Mouse (Mus musculus) c-Kit-negative CD71-positive TER-119-positive erythroid progenitor cells, embryonic 14.5 days (primary cell): ENCODE measurements at regions not wholly inside any gene's neighbourhood (a gene's known extent, or its start where the extent isn't known, plus 50 kb on each side); places are given as distances from the start of the nearest gene placed in this dataset.
"Not testable (repeated sequence)": the region's sequence is repeated elsewhere in the genome, so short reads cannot be mapped to it uniquely, and the experiment has no call there.

Experiments
- DNase-seq: peaks from one replicate; pipeline ENCODE4 v3.0.0-alpha.2; 2013; ENCODE audit warnings: low read depth, low spot score

DNA sequence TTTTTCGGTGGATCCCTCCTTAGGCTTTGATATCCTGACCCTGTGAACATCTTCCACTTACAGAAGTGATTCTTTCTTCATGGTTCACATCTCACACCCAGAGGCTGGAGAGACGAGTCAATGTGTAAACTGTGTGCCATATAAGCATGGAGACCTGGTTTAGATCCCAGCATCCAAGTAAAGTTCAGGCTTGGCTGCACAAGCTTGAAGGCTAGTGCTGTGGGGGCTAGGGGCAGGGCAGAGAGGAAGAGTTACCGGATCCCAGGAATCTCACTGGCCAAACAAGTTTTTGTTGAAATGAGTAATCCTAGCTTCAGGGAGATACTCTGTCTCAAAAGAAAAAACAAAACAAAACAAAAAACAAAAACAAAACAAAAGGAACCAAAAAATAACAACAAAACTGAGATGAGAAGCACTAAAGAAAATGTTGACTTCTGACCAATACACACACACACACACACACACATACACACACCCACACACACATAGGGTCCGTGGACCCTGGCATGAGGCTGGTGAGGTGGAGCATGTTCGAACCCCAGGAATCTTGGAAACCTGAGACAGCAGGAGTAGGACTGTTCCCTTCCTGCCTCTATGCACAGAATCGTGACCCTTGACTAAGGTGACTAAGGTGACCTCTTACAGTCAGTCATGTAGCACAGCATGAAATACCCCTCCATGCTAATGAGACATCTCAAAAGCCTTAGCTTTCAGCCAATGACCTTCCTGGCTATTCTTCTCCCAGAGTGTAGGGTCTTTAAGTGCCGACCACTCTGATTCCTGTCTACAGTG lies 55.2 kb downstream of the Gm12728 start:
- DNase-seq = no peak

GRCm38 (mm10) chr4:105845998-105846989 lies 56.6 kb downstream of the Gm12728 start:
- DNase-seq = not testable (repeated sequence)

DNA sequence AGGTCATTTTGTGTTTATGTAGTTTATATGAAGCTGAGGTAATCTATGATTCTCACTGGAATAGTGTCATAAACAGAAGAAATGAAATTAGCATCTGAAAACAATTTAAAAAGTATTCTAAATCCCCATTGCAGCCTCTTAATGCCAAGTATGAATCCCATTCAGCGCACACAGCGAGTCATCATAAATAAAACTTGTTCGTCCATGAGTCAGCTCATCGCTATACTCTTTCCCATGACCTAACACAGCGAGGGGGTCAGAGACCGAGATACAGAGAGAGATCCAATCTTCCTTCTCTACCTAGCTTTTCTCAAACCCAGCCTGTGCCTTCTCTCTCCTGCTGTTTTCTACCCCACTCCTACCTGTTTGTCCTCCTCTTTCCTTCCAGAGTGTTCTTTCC lies 63.4 kb downstream of the Gm12728 start:
- DNase-seq = no peak

GRCm38 (mm10) chr4:105859052-105859864 lies 69.6 kb downstream of the Gm12728 start:
- DNase-seq = no peak

- DNase-seq = no peak
Measured at GRCm38 (mm10) chr4:105860930-105861653, 71.4 kb downstream of the Gm12728 start.

- DNase-seq = no peak
Measured at GRCm38 (mm10) chr4:105861654-105862037, 72.0 kb downstream of the Gm12728 start.

- no peak for DNase-seq
Measured at GRCm38 (mm10) chr4:105870512-105870911, 80.8 kb downstream of the Gm12728 start.

GRCm38 (mm10) chr4:105877246-105877645 lies 87.6 kb downstream of the Gm12728 start:
- DNase-seq = no peak

DNA sequence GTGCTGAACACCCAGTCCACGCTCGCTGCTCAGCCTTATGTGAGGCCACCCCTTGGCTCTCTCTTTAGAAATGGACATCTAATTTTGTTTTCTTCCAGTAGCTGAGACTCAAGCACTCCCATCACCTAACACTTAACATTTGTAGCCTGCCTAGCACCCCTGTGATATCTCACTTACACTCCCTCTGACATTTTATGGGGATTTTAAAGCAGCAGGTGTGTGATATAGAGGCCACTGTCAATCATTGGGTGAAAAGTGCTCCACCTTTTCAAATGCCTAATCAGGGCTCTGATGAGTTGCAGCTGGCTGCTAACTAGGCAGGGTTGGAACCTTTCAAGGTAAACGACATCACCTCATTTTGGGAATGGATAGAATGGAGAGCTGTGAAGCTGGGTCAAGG lies 90.2 kb downstream of the Gm12728 start:
- no peak for DNase-seq

GRCm38 (mm10) chr4:105884791-105885190 lies 95.1 kb downstream of the Gm12728 start:
- DNase-seq = no peak

DNA sequence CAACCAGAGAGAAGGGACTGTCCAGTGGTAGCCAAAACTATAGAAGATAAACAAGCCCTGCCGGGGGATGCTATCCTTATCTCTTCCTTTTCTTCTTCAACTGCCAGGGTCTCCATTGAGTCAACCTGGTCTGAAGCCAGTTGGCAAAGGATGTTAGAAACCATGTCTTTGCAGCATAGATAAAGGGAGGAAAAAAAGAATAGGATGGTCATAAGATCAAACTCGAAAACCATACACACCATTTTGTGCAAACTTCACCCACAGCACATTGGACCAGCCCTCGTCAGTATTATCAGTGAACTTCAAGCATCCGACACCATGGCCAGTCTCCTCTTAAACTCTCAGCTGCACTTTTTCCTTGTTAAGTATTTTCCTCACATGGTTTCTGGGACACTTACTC lies 101.8 kb downstream of the Gm12728 start:
- DNase-seq = no peak

DNA sequence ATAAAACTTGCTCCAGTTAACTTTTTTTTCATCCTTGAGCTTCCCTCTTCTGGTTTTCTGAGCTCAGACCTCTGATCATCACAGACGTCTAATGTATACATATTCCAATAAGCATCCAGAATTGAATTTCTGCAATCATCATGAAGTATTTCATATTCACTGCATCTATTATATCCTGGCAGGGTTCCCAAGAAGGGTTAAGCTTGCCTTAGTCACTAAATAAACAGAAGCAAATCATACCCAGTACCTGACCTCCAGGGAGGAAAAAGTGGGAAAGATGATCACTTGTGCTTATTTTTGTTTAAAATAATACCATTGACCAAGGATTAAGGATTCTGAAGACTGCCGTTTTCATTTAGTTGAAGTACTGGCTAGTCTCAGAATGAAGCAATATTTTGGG lies 102.4 kb downstream of the Gm12728 start:
- no peak for DNase-seq

DNA sequence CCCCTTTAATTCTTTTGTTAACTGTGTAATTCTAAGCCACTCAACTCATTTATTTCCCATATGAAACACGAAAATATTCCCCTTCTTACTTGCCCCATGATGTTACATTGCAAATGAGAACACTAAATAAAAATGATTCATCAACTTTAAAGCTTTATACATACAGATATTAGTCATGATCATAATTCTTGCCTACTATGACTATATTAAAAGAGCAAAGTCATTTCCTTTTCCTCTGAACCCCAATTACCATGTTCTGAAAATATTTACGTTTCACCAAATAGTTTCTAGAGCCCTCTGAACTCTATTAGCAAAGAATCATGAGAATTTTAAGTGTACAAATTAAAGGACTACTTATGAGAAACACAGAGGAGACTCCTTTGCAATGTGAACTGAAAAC lies 105.4 kb downstream of the Gm12728 start:
- DNase-seq = no peak

- no peak for DNase-seq
Measured at GRCm38 (mm10) chr4:105898054-105898847, 108.6 kb downstream of the Gm12728 start.

- no peak for DNase-seq
Measured at GRCm38 (mm10) chr4:105904896-105905295, 115.2 kb downstream of the Gm12728 start.

DNA sequence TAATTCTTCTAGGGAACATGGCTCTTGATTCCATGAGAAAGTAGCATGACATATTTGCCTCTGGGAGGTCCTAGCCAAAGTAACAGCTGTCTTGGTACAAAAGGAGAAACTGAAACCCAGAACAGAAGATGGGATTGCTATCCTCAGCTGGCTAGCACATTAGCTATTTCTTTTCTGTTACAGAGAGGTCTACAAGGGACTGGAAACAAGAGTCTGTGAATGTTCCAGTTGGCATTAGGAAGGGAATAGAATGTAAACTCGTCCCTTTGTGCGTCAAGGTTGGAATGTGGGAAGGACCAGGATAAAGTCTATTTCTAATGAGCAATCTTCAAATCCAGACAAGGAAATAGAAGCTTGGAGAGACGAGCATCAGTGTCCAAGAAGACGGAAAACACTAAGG lies 116.7 kb downstream of the Gm12728 start:
- no peak for DNase-seq

- no peak for DNase-seq
Measured at GRCm38 (mm10) chr4:105907611-105908010, 117.9 kb downstream of the Gm12728 start.

- no peak for DNase-seq
Measured at GRCm38 (mm10) chr4:105908281-105908680, 118.6 kb downstream of the Gm12728 start.

- DNase-seq = no peak
Measured at GRCm38 (mm10) chr4:105909272-105909671, 119.6 kb downstream of the Gm12728 start.

DNA sequence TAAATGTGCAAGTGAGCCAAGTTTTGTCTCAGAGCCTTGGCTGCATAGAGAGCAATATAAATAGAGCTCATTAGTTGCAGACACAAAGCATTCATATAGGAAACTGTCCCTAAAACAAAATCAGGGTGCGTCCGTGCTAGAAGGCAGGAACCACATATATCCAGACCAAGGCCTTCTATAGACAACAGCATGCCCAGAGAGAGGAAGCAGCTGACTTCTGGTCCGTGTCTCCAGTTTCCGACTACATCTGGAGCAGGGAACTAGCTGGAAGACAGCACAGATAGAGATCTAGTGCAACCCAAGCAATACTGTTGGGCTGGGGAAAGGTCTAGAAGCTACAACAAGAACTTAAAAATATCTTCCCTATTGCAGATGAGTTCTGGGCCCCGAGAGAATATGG lies 121.0 kb downstream of the Gm12728 start:
- no peak for DNase-seq
